Mouse (Mus musculus) B cell, adult 67 days (primary cell): Measurements from ENCODE around the gene Cog5. TPM values are rescaled to one million over a fixed set of nuclear protein-coding genes. Genes with fewer than 3 reads are reported as not detected.

Experiments used
- total RNA-seq, 2 experiments: library from RNA; stranded (reverse); gene quantifications; 4 replicates each; pipeline ENCODE4 v1.2.4; 2023

Gene Cog5
- 10 to 100 TPM; 71.5 to 78.3 TPM for total RNA-seq

GRCm38 (mm10) chr12:31654197-31654964 is at the start of gene Cog5, which contains the start of gene Dus4l:
Gene Cog5, plus strand, starts transcription at chr12:31654869.
Gene Dus4l, minus strand, starts transcription at chr12:31654826.

GRCm38 (mm10) chr12:31634343-31635239 is 20.1 kb upstream of the Cog5 start, which contains the start of gene Bcap29:
Gene Bcap29, minus strand, starts transcription at chr12:31634658.

GRCm38 (mm10) chr12:31713600-31713999 is 58.9 kb downstream of the Cog5 start, which contains the start of gene Gpr22:
Gene Gpr22, minus strand, starts transcription at chr12:31713947.

GRCm38 (mm10) chr12:31949759-31950658 is 295.3 kb downstream of the Cog5 start, which contains the start of gene Hbp1:
Gene Hbp1, minus strand, starts transcription at chr12:31950535.

Other genes with a start within 250 kb of the Cog5 start
- 10 to 100 TPM; 36.7 to 41.2 TPM for gene Cbll1, start 155.3 kb upstream of the Cog5 start, total RNA-seq
- gene Slc26a4, start 94.9 kb upstream of the Cog5 start, total RNA-seq, result not detected
- gene Bcap29, start 20.2 kb upstream of the Cog5 start, total RNA-seq, result 10 to 100 TPM; 35.0 to 36.3 TPM
- 10 to 100 TPM; 17.9 to 18.5 TPM for gene Dus4l, start within 50 bp of the Cog5 start, total RNA-seq
- not detected for gene Gpr22, start 59.1 kb downstream of the Cog5 start, total RNA-seq